Mouse (Mus musculus): Measurements from ENCODE around the gene Ltbp1.

GRCm38 (mm10) chr17:75119422-75119821, 114.1 kb downstream of the Ltbp1 start:
- TF ChIP-seq CTCF (IDR thresholded peaks at IDR 0.05; ENCODE audit: extremely low read depth, insufficient read length, insufficient replicate concordance, low read depth, low read length) (no peak), POLR2A (IDR thresholded peaks at IDR 0.05; ENCODE audit: low read depth, low read length) (no peak)
